Comparison of ENCODE assay signal across 23 mouse cellular contexts in the genomic region with DNA sequence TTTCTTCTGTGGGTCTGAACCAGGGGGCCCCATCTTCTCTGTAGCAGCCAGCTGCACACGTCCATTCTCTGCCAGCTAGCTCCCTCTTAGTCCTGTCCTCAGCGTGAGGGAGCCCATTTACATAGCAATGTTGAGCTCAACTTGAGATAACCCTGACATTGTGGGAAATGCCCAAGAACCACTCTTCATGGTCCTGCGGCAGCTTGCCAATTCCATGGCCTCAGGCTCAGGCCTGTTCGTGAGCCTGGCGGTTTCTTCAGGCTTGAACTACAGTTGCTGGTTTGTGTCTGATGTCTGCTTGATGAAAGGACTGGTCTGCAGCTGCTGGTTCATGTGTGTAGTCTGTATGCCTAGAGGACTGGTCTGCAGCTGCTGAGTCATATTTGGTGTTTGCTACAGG. TPM values are rescaled to one million over a fixed set of nuclear protein-coding genes. Genes with fewer than 3 reads are reported as not detected.
"Had no signal": no experiment of that assay in that cellular context is flagged by ENCODE, and none has a peak within 500 bp of the region (broad histone marks: within the 10 kb centered on the region; RNA-seq: fewer than 3 reads in every experiment).

No protein-coding gene starts in this region.

- H3K36me3 ChIP-seq: limb, embryonic 15.5 days; liver, embryonic 12.5 days; midbrain, embryonic 10.5 days; neural tube, embryonic 15.5 days had no signal

- H3K27ac ChIP-seq: limb, embryonic 15.5 days; liver, embryonic 12.5 days; midbrain, embryonic 10.5 days; neural tube, embryonic 15.5 days; stomach, postnatal 0 days had no signal

- H3K9me3 ChIP-seq: limb, embryonic 15.5 days; liver, embryonic 12.5 days; midbrain, embryonic 10.5 days; neural tube, embryonic 15.5 days had no signal

- H3K4me2 ChIP-seq: limb, embryonic 15.5 days; liver, embryonic 12.5 days; lung, embryonic 14.5 days; neural tube, embryonic 15.5 days had no signal

- H3K27me3 ChIP-seq: limb, embryonic 15.5 days; liver, embryonic 12.5 days; neural tube, embryonic 15.5 days had no signal

- H3K4me1 ChIP-seq: limb, embryonic 15.5 days; liver, embryonic 12.5 days; neural tube, embryonic 15.5 days had no signal

- H3K4me3 ChIP-seq: limb, embryonic 15.5 days; liver, embryonic 12.5 days; midbrain, embryonic 10.5 days; myocyte; neural tube, embryonic 15.5 days had no signal

- ATAC-seq: liver, embryonic 12.5 days had no signal

- DNase-seq: kidney, postnatal 14 days; left cerebral cortex, postnatal 4 days; lung, embryonic 14.5 days; lung, postnatal 4 days; midbrain, embryonic 14.5 days; thymus, adult 2 months; thymus, postnatal 25 days had no signal

- H3K9ac ChIP-seq: limb, embryonic 15.5 days; liver, embryonic 12.5 days; lung, embryonic 14.5 days; neural tube, embryonic 15.5 days had no signal

RNA-seq across cellular contexts. Expression of a gene that starts 0.8 kb away (rescaled TPM):
- total RNA-seq: layer of hippocampus, adult 8-10 months; layer of hippocampus, postnatal 14 days; left cerebral cortex, adult 18-20 months; left cerebral cortex, postnatal 10 days; left cerebral cortex, postnatal 4 days; megakaryocyte, adult 5-6 weeks had no signal
- polyA plus RNA-seq: kidney, embryonic 14.5 days; large intestine, adult 2 months; limb, embryonic 15.5 days; liver, embryonic 12.5 days; liver, embryonic 16.5 days; lung, embryonic 14.5 days; midbrain, embryonic 10.5 days; midbrain, embryonic 14.5 days; myocyte; neural tube, embryonic 11.5 days; neural tube, embryonic 15.5 days; stomach, postnatal 0 days; thymus, adult 2 months; urinary bladder, adult 2 months had no signal

RNA-seq across cellular contexts. Expression of a gene that starts 14.6 kb away (rescaled TPM):
- total RNA-seq: megakaryocyte, adult 5-6 weeks had no signal
- polyA plus RNA-seq: liver, embryonic 12.5 days; lung, embryonic 14.5 days had no signal

RNA-seq across cellular contexts. Expression of a gene that starts 36.6 kb away (rescaled TPM):
- total RNA-seq: megakaryocyte, adult 5-6 weeks had no signal
